Mouse (Mus musculus): Measurements from ENCODE around the gene Uba1y. TPM values are rescaled to one million over a fixed set of nuclear protein-coding genes. Genes with fewer than 3 reads are reported as not detected.

Gene Uba1y
- not detected for polyA plus RNA-seq (2017; shearing (Covaris generic))

GRCm38 (mm10) chrY:818396-818795 lies at the start of gene Uba1y:
Uba1y (plus strand) TSS chrY:818649.

GRCm38 (mm10) chrY:797309-797708 lies 21.1 kb upstream of the Uba1y start, which contains the start of gene Zfy1:
Zfy1 (minus strand) TSS chrY:797409.

Other genes with a start within 250 kb of the Uba1y start
- not detected for gene Zfy1, start 21.2 kb upstream of the Uba1y start, polyA plus RNA-seq (2017; shearing (Covaris generic))
- gene Kdm5d, start 79.1 kb downstream of the Uba1y start, polyA plus RNA-seq (2017; shearing (Covaris generic)) = 22.0 TPM
- 119 TPM for gene Eif2s3y, start 191.9 kb downstream of the Uba1y start, polyA plus RNA-seq (2017; shearing (Covaris generic))

Data from effector memory CD4-positive, alpha-beta T cell, adult 7 months (primary cell).